Mouse (Mus musculus): Measurements from ENCODE around the gene Zup1.
"Not testable (repeated sequence)": the region's sequence is repeated elsewhere in the genome, so short reads cannot be mapped to it uniquely, and the experiment has no call there.

Gene Zup1

GRCm38 (mm10) chr10:33950803-33951583 lies at the start of gene Zup1:
TSS of gene Zup1 (minus strand) at chr10:33951269.
- peak; percentile 68 to 77 for DNase-seq (ENCODE audit: low spot score in 2 of 2)

GRCm38 (mm10) chr10:33998397-33998796 lies 47.3 kb upstream of the Zup1 start:
- DNase-seq (ENCODE audit: low spot score in 2 of 2): no peak

- DNase-seq (ENCODE audit: low spot score in 2 of 2): not testable (repeated sequence)
Measured at GRCm38 (mm10) chr10:33996686-33997085, 45.6 kb upstream of the Zup1 start.

GRCm38 (mm10) chr10:33986771-33987170 lies 35.7 kb upstream of the Zup1 start:
- DNase-seq (ENCODE audit: low spot score in 2 of 2): peak in 1 of 2 experiments; percentile 51

- DNase-seq (ENCODE audit: low spot score in 2 of 2): no peak
Measured at GRCm38 (mm10) chr10:33974781-33975494, 23.9 kb upstream of the Zup1 start.

GRCm38 (mm10) chr10:33952509-33952908 lies 1.4 kb upstream of the Zup1 start:
- no peak for DNase-seq (ENCODE audit: low spot score in 2 of 2)

GRCm38 (mm10) chr10:33946336-33946735 lies 4.7 kb downstream of the Zup1 start:
- no peak for DNase-seq (ENCODE audit: low spot score in 2 of 2)

GRCm38 (mm10) chr10:33945390-33945789 lies 5.7 kb downstream of the Zup1 start:
- no peak for DNase-seq (ENCODE audit: low spot score in 2 of 2)

GRCm38 (mm10) chr10:33940702-33941101 lies 10.4 kb downstream of the Zup1 start:
- DNase-seq (ENCODE audit: low spot score in 2 of 2): no peak

GRCm38 (mm10) chr10:33905489-33905888 lies 45.6 kb downstream of the Zup1 start:
- no peak for DNase-seq (ENCODE audit: low spot score in 2 of 2)

GRCm38 (mm10) chr10:33904530-33905481 lies 46.3 kb downstream of the Zup1 start, which contains the start of gene Rsph4a:
TSS of gene Rsph4a (plus strand) at chr10:33905111.
- no peak for DNase-seq (ENCODE audit: low spot score in 2 of 2)

GRCm38 (mm10) chr10:33901520-33901919 lies 49.5 kb downstream of the Zup1 start:
- not testable (repeated sequence) for DNase-seq (ENCODE audit: low spot score in 2 of 2)

GRCm38 (mm10) chr10:33882411-33882810 lies 68.7 kb downstream of the Zup1 start:
- DNase-seq (ENCODE audit: low spot score in 2 of 2): not testable (repeated sequence)

GRCm38 (mm10) chr10:33872672-33873398 lies 78.2 kb downstream of the Zup1 start:
- DNase-seq (ENCODE audit: low spot score in 2 of 2): no peak

- no peak for DNase-seq (ENCODE audit: low spot score in 2 of 2)
Measured at GRCm38 (mm10) chr10:33870441-33870840, 80.6 kb downstream of the Zup1 start.

All from spleen, postnatal 14 days (tissue).